Mouse (Mus musculus): ENCODE data around the gene Celf6.

Gene Celf6

DNA sequence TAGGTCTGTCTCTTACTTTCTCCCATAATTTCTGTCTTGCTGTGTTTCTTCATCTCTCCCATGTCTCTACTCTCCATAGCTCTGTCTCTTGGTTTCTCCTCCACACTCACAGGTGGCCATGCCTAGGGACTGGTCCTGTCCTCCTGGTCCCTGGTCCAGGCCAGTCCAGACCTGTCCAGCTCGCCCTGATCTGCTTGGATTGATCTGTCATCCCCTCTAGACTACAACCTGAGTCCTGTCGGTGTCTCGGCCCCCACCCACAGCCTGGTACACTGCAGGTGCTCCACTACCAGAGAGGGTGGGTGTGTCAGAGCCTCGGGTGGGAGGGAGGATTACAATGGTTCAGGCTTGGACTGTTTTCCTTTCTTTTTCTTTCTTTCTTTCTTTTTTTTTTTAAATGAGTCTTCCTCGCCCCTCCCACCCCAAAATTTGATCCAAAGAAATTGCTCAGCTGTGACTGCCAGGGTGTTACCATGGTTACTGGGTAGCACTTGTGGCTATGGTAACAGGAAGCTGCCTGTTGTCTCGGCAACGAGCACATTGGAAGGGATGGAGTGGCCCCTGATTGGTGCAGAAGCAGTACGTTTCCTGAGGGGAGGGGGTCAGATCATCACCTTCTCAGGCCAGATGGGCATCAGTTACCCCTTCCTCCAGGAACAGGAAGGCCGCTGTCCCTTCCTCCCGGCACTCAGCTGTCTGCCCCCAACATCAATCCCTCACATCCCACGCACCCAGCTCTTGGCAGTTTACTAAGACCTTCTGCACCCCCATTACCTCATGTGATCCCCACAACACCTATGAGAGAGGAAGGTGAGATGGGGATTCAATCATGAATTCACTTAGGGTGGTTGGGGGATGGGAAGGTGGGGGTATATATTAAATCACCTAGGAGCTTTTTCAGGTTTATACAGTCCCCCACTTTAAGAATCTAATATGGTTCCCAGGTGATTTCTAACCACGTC lies 11.3 kb downstream of the Celf6 start:
- peak; percentile 68 to 75 for DNase-seq

DNA sequence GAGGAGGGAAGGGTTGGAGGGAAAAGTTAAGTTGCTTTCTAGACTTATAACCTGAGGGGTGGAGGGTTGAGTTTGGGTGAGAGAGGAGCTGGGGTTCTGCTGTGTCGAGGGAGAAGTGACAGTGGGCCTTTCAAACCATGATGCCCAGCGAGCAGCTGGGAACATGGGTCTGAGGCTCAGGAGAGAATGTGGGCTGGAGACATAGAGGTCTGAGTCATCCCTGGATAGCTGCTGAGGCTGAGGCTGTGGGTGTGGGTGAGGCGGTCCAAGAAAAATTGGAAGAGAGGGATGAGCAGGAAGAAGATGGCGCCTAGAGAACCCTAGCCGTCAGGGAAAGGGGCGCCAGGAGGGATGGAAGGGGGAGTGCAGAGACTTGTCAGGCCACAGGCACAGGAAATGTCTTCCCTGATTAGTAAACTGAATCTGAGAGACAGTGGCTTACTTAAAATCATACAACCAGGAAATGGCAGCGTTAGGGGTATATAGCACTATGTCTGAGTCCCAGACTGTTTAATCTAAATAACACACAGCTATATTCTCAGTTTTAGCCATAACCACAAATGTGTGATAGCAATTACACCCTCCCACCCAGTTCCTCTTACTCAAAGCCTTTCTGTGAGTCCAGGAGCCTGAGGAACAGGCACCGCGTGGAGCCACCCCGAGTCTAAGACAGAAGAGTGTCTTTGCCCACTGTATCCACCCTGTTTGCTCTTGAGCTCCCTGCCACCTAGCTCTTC lies 12.2 kb downstream of the Celf6 start:
- DNase-seq: no peak

- no peak for DNase-seq
These were observed 23.9 kb downstream of the Celf6 start for GRCm38 (mm10) chr9:59601661-59602060.

DNA sequence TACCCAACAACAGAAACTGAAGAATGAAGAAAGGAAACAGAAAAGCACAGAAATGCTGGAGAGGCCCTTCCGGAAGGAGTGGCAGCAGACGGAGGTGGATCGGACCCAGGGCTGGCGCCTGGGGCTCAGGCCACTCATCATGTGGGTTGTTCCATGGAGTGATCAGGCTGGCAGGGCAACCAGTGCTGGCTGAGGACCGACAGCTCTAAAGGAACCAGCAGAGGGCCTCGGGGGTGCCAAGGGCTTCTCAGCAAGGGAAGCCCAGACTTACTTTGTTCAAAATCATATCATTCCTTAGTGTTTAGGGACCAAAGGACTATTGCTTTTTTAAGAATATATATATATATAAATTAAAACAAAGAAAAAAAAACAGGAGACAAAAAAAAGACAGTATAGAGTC lies 28.2 kb downstream of the Celf6 start:
- peak; percentile 39 to 51 for DNase-seq

DNA sequence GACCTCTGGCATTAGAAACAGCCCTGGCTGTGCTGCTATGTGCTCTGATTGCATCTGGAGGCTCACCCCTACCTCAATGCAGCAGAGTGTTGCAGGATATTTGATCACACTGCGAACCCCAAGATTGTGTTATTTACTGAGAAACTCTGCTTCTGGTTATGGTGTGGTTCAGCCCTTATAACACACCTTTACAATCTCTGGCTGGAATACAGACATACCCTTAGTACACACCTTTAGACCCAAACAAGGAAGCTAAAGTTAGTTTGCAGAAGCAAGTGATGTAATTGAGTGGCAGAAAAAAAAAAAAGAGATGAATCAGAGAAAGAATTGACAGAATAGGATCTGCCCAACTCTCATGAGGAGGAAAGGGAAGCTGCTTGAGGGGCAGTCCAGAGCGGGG lies 33.2 kb downstream of the Celf6 start:
- no peak for DNase-seq

DNA sequence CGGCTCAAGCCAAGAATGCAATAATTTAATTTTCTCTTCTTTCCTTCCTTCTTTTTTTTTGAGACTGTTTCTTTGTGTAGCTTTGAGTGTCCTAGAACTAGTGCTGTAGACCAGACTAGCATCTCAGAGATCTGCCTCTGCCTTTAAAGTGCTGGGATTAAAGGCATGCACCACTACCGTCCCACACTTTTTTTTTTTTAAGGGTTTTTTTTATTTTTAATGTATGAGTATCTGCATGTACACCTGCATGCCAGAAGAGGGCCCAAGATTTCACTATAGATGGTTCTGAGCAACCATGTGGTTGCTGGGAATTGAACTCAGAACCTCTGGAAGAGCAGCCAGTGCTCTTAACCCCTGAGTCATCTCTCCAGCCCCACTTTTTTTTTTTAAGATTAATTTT lies 38.1 kb downstream of the Celf6 start:
- no peak for DNase-seq

DNA sequence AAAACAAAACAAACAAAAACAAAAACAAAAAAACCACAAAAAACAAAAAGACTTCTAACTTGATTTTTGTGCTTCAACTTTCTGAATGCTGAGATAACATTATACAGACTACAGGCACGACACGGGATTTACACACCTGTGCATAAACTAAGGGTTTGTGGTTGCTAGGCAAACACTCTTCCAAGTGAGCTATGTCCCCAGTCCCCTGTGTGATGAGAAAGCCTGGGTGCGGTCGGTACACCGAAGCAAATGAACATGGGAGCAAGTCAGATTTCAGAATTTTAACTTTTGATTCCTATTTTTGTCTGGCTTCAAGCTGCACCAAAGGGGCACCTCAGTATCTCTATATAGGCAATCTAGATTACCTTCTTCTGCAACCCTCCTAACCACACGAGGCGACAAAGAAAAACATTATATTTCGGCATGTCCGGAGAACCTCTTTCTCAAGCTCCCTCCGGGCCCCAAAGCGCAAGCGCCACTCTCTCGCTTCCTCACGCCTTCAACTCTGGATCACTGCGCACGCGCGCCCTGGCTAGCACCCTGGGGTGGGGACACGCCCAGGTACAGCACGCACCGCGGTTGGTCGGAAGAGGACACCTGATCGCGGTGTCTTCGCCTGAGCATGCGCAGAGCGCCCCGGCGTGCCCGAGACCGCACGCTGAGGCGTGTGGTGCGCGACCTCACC lies 39.0 kb downstream of the Celf6 start, which contains the start of gene Parp6:
TSS of gene Parp6 (plus strand) at position 663 of the 685 bp plus-strand sequence.
- peak; percentile 100 for DNase-seq

- DNase-seq: no peak
These were observed 39.7 kb downstream of the Celf6 start for GRCm38 (mm10) chr9:59617307-59617973.

GRCm38 (mm10) chr9:59638372-59638771 lies 60.7 kb downstream of the Celf6 start:
- DNase-seq: no peak

DNA sequence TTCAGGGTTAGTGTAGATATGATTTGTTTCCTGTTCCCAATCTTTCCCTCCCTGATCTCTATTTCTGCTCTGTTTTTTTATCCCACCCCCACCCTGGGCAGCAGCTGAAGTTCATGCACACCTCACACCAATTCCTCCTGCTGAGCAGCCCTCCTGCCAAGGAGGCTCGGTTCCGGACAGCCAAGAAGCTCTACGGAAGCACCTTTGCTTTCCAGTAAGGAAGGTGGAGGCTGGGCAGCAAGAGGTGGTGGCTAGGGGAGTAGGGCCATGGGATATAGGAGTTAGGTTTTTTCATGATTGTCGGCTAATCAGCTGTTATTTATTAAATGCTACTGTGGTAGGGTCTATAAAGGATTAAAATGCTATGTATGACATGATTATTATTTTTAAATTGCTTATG lies 62.2 kb downstream of the Celf6 start:
- no peak for DNase-seq

DNA sequence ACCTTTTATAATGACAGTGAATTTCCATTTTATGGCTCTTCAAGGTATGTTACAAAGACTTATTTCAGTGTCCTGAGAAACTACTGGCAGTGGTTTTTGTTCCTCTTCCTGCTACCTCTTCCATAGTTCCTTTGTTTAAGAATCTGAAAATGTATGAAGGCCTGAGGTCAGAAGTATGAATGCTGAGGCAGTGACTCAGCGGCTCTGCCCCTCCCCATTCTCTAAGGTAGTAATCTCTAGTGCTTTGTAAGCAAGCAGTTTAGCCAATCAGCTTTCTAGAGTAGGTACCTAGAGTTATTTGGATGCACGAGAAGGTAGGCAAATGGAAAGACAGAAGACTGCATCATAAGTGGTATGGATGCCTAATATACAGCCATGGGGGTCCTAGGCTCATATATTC lies 63.6 kb downstream of the Celf6 start:
- DNase-seq: no peak

DNA sequence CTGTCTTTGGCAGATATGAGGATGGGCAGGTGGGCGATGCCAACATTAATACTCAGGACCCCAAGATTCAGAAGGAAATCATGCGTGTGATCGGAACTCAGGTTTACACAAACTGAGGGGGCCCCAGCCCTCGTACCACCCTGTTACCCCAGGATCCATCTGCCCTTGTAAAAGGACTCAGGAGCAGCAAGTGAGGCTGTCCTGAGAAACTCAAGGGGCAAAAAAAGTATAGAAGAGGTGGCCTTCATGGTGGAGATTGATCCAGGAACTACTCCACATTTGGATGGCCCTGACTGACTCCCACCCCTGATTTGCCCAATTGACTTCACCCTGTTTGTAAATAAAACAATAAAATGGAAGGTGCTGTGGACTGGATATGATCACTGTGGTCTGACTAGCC lies 72.2 kb downstream of the Celf6 start:
- DNase-seq: no peak

- no peak for DNase-seq
These were observed 75.7 kb downstream of the Celf6 start for GRCm38 (mm10) chr9:59653371-59653770.

DNA sequence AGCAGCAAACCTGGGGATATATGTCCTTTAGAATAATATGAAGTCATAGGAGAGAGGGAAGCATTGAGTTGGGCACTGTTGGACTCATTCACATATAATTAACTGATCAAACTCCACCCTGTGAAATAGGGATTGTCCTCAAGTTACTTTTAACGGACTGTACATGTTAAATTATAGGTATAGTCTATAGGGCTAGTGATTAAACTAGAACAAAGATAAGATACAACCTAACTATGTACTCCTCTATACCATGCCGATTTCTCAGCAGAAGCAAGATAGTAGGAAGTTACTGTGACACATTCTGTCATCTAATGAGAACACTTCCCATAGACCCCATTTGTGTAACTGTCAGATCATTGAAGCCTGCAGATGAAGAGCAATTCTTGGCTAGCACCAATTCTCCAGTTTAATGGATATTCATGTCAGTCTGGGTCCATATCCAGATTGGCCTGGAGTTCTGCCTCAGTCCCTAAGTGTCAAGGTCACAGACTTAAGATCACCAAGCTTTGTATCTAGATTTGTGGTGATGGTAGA lies 76.8 kb downstream of the Celf6 start:
- no peak for DNase-seq

DNA sequence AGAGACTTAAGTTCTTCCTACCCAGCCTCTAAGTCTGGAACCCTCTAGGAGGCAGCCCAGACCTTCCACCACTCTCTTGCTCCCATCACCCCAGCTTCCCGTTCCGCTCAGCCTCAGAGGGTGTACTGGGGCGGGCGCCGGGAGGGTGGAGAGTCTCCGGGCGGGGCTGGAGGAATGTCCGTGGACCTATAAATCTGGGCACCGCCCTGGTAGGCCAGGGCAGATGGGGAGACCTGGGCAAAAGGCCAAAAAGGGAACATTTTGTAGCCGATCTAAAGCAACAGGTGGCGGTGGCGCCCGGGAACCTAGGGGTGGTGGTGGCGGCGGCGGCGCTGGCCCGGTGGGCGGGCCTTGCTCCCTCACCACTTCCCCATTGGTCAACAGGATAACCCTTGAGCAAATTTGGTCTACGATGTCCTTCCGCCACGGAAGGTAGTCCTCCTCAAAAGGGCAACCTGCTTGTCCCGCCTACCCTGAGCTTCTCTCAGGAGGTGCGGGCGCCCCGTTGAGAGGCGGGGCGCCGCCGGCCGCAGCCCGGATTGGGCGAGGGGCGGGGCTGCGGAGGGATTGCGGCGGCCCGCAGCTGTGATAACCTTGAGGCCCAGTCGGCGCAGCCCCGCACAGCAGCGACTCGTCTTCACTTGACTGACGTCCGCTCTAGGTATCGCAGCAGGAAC lies 78.4 kb downstream of the Celf6 start, which contains the start of gene Pkm:
TSS of gene Pkm (plus strand) at position 411 of the 677 bp plus-strand sequence.
- peak; percentile 96 to 97 for DNase-seq

Measured in cerebellum, postnatal 14 days (tissue).